Mouse (Mus musculus) frontal cortex, adult (tissue): ENCODE data around the gene Cdkl3.
A peak's percentile ranks its signal among the peaks of the same experiment; 100 is the strongest.
"Not testable (repeated sequence)": the region's sequence is repeated elsewhere in the genome, so short reads cannot be mapped to it uniquely, and the experiment has no call there.

ENCODE experiments used
- ATAC-seq: cut with Nextera tagmentation; 2 replicates; pipeline ENCODE4 v1.9.2; 2017; ENCODE audit warnings: mild to moderate bottlenecking, moderate library complexity, mixed read lengths; ENCODE audit not compliant: low TSS enrichment

Gene Cdkl3

DNA sequence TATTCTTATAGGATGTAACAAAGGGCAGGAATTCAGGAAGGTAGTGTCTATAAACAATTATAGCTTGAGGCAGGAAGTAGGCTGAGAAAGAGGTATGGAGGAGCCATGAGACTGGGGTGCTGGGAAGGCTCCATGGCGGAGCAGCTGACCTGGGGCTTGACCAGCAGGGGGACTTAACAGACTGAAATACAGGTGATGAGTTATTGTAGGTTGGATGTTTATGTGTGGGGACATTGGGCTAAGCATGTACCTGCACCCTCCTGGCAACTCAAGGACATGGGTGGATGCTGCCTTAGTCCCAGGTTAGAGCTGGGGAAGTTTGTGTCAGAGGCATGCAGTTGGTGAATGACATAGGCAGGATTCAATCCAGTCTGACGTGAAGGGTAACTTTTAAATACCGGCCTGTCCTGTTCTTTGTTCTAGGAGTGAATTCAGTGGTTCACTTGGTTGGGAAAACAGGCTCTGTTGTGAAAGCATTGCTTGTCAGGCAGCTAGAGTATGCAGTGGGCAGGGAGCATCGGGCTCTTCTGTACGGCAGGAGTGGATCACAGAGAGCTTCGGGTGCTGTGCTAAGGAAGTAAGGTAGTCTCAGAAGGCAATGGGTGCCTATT, 72.8 kb downstream of the Cdkl3 start:
- ATAC-seq, result no peak

GRCm38 (mm10) chr11:52077939-52078338, 73.9 kb downstream of the Cdkl3 start:
- ATAC-seq, result no peak

DNA sequence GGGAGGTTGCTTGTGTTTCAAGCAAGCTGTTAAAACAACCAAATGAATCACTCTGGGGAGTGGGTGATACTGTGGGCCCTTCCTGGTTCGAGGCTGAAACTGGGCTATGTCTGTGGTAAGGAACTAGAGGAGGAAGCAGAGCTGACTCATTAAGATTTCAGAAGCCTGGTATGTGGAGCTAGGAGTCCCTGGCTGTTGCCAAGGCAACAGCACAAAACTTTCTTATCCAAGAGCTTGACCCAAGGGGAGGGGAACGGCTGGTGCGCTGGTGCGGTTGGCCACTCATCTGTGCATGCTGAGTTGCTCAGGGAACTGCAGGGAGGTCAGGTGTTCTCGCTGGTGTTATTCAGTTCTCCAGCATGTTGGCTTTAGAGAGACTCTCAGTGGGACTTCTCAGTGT, 76.0 kb downstream of the Cdkl3 start:
- peak; percentile 79 for ATAC-seq

DNA sequence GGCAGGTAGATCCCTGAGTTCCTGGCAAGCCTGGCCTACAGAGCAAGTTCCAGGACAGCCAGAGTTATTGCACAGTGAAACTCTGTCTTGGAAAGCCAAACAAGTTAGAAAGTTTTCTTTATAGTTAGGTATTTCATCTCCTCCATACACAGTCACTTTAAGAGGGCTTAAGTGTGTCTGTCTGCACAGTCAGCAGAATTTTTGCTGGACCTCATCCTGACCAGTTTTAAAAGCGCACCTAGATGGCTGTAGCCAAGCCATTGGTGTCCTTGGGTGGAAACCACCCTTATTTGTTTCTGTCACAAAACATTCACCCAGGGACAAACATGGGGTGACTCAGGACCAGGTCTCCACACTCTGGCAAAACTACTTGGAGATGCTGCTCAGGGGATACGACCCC, 76.6 kb downstream of the Cdkl3 start:
- no peak for ATAC-seq

- peak; percentile 21; the same call in 1 of the 2 replicates for ATAC-seq
Measured at GRCm38 (mm10) chr11:52085857-52086203, 81.8 kb downstream of the Cdkl3 start.

GRCm38 (mm10) chr11:52086204-52086864, 82.3 kb downstream of the Cdkl3 start:
- ATAC-seq, result peak; percentile 84

DNA sequence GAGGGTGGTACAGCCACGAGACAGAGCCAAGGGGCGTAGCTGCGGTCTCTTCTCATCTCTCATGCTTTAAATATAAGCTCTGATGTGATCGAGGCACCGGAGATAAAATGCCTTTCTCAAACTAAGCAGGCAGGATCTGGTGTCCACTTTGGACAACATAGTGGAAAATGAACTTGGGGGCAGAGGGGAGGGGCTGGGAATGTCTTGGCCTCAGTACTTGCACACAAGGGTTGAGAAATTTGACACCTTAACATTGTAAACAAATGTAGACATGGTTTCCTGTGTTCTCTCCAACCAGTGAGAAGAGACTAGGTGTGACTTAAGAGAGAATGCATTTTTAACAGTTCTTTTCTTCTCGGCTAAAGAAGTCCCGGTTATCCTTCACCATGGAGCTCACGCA, 85.3 kb downstream of the Cdkl3 start:
- no peak for ATAC-seq

DNA sequence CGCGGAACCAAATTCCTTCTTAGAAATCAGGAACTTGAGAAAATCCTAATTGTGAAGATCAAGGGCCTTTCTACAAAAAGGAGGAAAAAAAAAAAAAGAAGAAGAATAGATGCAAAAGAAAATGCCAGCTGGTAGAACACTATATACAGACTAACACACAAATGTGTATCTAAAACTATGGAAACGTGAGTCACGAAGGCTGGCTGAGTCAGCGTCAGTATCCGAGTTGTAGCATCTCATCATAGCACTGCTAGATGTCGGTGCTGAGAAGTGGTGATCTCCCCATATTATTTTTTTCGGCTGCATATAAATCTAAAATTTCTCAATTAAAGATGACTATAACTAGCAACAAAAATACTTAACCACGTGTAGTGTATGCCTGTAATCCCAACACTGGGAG, 87.2 kb downstream of the Cdkl3 start:
- peak; percentile 73 for ATAC-seq

GRCm38 (mm10) chr11:52094568-52094967, 90.5 kb downstream of the Cdkl3 start:
- no peak for ATAC-seq

DNA sequence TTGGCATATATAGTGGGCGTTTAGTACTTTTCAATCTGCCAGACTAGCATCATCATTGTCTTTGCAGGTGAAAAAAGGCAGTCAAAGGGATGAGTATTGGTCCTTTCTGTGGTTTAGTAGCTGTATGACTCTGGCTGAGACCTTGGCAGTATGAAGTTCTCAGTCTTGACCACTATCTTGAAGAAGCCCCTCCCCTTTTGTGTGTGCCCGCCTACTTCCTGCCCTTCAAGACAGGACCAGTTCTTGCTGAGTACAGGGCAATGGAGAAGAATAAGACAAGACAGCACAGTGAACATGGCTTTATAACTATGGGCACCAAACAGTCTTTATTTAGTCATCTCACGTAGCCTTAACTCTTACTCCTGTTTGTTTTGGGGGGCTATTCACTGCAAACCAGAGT, 93.0 kb downstream of the Cdkl3 start:
- no peak for ATAC-seq

GRCm38 (mm10) chr11:52097596-52097995, 93.6 kb downstream of the Cdkl3 start:
- ATAC-seq, result no peak

GRCm38 (mm10) chr11:52098398-52098946, 94.5 kb downstream of the Cdkl3 start, which contains the start of gene Ppp2ca:
Ppp2ca (plus strand) TSS chr11:52098681.
- ATAC-seq, result peak; percentile 94

DNA sequence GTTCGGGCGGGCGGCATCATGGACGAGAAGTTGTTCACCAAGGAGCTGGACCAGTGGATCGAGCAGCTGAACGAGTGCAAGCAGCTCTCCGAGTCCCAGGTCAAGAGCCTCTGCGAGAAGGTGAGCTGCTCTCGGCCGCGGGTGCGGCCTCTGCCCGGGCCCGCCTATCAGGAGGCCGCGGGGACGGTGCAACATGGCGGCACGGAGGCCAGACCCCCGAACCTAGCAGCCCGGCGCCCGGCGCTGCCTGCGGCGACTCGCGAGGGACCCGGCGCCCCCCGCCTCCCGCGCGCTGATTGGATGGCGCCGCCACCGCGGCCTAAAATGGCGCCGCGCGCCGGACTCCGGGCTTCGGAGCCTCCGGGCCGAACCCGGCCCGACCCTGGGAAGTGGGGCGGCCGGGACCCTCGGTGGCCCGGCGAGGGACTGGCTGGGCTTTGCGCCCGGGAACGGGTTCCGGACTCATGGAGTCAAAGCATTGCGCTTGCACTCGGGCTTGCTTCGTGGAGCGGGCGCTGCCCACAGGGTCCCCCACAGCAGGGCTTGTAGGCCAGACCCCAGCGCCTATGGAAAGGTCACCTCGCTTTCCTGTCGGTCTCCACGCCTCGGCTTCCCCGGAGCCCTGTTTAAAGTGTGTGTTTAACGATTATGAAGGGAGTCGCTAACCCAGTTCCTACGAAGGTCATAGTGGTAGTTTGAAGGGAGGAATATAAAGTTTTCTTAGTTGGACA, 95.2 kb downstream of the Cdkl3 start:
- peak; percentile 40 for ATAC-seq

DNA sequence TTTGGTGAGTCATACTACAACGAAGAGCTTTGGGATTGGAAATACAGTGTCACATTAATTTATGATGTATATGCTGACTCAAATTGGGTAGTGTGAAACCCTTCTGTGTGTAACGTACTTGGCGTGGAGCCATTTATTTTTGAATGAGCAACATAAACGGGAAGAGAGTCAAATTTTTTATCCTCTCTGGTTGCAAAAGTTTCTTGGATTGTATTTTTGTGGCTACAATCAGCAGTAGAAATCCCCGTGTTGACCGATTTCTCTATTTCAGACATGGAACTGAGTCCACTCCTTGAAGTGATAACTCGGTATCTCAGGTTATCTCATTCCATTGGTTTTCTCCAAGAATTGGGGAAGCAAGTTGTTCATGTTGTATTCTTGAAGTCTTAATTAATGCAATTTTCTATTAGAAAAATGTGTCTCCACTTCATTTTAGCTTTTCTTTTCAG, 95.8 kb downstream of the Cdkl3 start:
- no peak for ATAC-seq

- no peak for ATAC-seq
Measured at GRCm38 (mm10) chr11:52102977-52103376, 99.0 kb downstream of the Cdkl3 start.

- ATAC-seq, result no peak
Measured at GRCm38 (mm10) chr11:52105503-52105902, 101.5 kb downstream of the Cdkl3 start.

- no peak for ATAC-seq
Measured at GRCm38 (mm10) chr11:52106037-52106436, 102.0 kb downstream of the Cdkl3 start.

DNA sequence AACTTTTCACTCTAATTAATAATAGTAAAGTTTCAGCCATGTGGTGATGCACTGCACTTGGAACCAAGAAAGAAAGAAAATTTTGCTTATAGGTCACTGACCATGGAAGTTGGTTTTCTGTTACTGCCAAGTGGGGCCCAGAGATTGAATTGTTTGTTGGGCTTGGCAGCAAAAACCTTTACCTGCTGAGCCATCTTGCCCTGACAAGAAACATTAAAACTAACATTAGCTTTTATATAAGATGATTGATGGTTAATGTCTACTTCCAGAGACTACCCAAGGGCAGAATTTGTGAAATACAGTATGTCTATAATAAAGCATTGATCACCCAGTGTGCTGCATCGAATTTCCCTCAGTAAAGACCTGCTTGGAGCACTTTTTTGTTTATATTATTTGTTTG, 102.4 kb downstream of the Cdkl3 start:
- ATAC-seq, result no peak

DNA sequence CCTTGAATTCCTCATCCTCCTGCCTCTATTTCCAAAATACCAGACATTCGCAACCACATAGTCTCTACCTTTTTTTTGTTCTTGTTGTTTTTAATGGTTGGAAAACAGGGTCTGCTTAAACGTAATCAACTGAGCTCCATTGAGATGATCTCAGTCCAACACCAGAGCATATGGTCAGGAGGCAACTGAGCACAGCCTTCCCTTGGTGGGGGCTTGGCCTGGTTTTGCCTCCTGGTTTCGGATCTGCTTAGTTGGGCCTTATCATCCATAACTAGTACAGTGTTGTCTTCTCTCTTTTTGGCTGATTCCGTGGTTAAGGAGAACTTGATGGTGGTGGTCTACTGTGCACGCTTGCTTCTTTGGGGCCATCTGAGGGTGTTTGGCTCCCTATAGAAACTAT, 104.8 kb downstream of the Cdkl3 start:
- ATAC-seq, result no peak

DNA sequence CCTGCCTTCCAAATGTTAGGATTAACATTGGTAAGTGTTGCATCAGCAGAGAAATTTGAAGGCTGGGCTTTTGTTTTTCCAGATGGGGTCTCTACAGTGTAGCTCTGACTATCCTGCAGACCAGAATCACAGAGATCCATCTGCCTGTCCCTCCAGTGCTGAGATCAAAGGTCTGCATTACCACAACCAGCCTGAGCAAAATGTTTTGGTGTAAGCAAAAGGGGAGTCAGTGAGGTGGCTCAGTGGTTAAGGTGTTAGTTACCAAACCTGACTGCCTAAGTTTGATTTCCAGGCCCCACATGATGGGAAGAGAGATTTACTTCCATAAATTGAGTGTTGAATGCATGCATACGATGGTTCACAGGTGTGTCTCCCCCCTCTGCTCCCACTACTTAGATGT, 105.4 kb downstream of the Cdkl3 start:
- ATAC-seq, result no peak

DNA sequence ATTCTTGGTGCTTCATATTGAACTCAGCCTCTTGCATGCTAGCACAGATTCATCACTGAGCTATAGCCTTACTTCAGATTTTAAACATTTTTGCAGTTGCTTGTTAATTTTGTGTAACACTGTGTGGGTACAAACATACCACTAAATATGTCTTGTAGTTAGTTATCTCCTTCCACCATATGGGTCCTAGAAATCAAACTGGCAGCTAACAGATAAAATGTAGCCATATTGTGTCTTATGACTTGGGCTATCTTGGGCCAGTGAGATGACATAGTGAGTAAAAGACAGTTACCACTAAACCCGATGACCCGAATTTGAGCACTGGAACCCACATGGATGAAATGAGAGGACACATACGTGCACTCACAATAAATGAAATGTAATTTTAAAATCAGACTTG, 111.5 kb downstream of the Cdkl3 start:
- peak; percentile 32; the same call in 1 of the 2 replicates for ATAC-seq

DNA sequence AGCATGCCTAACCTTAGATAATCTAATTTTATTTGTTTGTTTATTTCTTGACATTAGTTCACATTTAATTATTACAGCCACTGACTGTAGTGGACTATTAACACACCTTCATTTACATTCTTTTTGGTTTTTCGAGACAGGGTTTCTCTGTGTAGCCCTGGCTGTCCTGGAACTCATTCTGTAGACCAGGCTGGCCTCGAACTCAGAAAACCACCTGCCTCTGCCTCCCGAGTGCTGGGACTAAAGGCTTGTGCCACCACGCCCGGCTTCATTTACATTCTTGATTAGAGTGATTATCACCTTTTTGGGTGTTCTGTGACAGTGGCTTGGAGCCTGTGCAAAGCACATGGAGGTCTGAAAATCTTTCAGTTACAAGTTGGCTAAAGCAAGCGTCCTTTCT, 112.1 kb downstream of the Cdkl3 start:
- not testable (repeated sequence) for ATAC-seq

DNA sequence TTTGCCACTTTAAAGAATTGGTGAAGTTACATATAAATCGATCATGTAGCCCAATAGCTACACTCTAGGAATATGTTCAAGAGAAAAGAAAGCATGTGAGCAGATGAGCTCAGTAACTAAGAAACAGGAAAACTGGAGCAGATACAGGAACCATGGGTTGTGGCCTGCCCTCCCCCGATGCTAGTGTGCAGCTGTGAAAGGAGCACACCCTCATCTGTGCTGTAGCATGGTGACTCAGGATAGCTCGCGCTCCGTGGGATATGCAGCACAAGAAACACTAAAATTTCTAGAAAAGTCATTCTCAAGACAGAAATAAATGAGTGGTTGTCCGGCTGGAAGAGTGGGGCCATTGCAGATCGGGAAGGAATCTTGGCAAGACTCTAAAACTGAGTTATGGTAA, 113.1 kb downstream of the Cdkl3 start:
- ATAC-seq, result peak; percentile 80
